Mouse (Mus musculus): ENCODE measurements around the gene Rplp2.
"Not testable (repeated sequence)": the region's sequence is repeated elsewhere in the genome, so short reads cannot be mapped to it uniquely, and the experiment has no call there.

The Rplp2 gene

GRCm38 (mm10) chr7:141431434-141432185 is 15.6 kb upstream of the Rplp2 start:
- no peak for DNase-seq

GRCm38 (mm10) chr7:141432186-141432611 is 15.0 kb upstream of the Rplp2 start:
- DNase-seq, result no peak

GRCm38 (mm10) chr7:141432741-141433516 is 14.2 kb upstream of the Rplp2 start:
- peak; percentile 57 for DNase-seq

- no peak for DNase-seq
Measured at GRCm38 (mm10) chr7:141433517-141434400, 13.4 kb upstream of the Rplp2 start.

- peak; percentile 58 for DNase-seq
Measured at GRCm38 (mm10) chr7:141434464-141434863, 12.7 kb upstream of the Rplp2 start.

GRCm38 (mm10) chr7:141435129-141435855 is 11.9 kb upstream of the Rplp2 start:
- peak; percentile 70 for DNase-seq

GRCm38 (mm10) chr7:141435856-141436522 is 11.2 kb upstream of the Rplp2 start:
- no peak for DNase-seq

GRCm38 (mm10) chr7:141436523-141436892 is 10.7 kb upstream of the Rplp2 start:
- DNase-seq, result no peak

- peak; percentile 89 for DNase-seq
Measured at GRCm38 (mm10) chr7:141437178-141438120, 9.7 kb upstream of the Rplp2 start, which contains the start of gene Slc25a22. Slc25a22 (minus strand) TSS chr7:141437892.

- DNase-seq, result no peak
Measured at GRCm38 (mm10) chr7:141438201-141438968, 8.8 kb upstream of the Rplp2 start.

- no peak for DNase-seq
Measured at GRCm38 (mm10) chr7:141439140-141439679, 8.0 kb upstream of the Rplp2 start.

- no peak for DNase-seq
Measured at GRCm38 (mm10) chr7:141439811-141440210, 7.4 kb upstream of the Rplp2 start.

- peak; percentile 84 for DNase-seq
Measured at GRCm38 (mm10) chr7:141440613-141441012, 6.6 kb upstream of the Rplp2 start.

GRCm38 (mm10) chr7:141441460-141441859 is 5.7 kb upstream of the Rplp2 start:
- DNase-seq, result no peak

GRCm38 (mm10) chr7:141442199-141442598 is 5.0 kb upstream of the Rplp2 start:
- DNase-seq, result no peak

GRCm38 (mm10) chr7:141443081-141443821 is 3.9 kb upstream of the Rplp2 start:
- DNase-seq, result peak; percentile 47

GRCm38 (mm10) chr7:141443828-141444237 is 3.3 kb upstream of the Rplp2 start, which contains the start of gene Pidd1:
Pidd1 (minus strand) TSS chr7:141444025.
- DNase-seq, result peak; percentile 84

- DNase-seq, result not testable (repeated sequence)
Measured at GRCm38 (mm10) chr7:141446374-141446773, 796 bp upstream of the Rplp2 start.
